Mouse (Mus musculus): Measurements from ENCODE around the gene Kpnb1. TPM values are rescaled to one million over a fixed set of nuclear protein-coding genes. Genes with fewer than 3 reads are reported as not detected.
A peak's percentile ranks its signal among the peaks of the same experiment; 100 is the strongest.

The Kpnb1 gene
- polyA plus RNA-seq, 1 experiment = 73.2 TPM

DNA sequence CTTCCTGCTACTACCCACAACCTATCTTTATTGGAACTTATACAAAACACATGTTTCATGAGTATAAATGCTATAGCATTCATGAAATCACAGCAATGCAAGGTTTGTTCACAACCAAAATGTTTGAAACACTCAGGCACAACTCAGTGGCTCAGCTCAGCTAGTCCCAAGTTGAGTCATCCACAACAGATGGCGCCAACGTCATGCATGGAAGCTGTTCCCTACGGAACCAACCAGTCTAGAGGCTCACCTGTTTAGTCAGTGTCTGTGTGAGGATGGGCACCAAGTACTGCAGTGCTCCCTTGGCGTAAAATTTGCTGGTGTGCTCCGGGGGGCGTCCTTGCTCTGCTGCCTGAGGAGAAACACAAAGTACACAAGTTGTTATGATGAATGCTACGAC lies 12.2 kb downstream of the Kpnb1 start:
- TF ChIP-seq CTCF (IDR thresholded peaks at IDR 0.05; ENCODE audit: extremely low read depth, insufficient read depth, low read length) (no peak), POLR2A (IDR thresholded peaks at IDR 0.05; ENCODE audit: extremely low read depth, insufficient read depth, low read length) (no peak)
- Histone ChIP-seq H3K4me1 (ENCODE audit: control insufficient read depth, insufficient read depth, low read length) (no peaks in the 10 kb centered on the region; the same call in 1 of the 2 replicates), H3K27ac (ENCODE audit: insufficient read depth, low read length) (no peak overlapping the region), H3K4me3 (ENCODE audit: insufficient read depth, low read length) (no peak overlapping the region)

- Histone ChIP-seq H3K4me3 (ENCODE audit: insufficient read depth, low read length) (no peak overlapping the region), H3K27ac (ENCODE audit: insufficient read depth, low read length) (no peak overlapping the region), H3K4me1 (ENCODE audit: control insufficient read depth, insufficient read depth, low read length) (peaks cover 8% of the 10 kb centered on the region)
- TF ChIP-seq POLR2A (IDR thresholded peaks at IDR 0.05; ENCODE audit: extremely low read depth, insufficient read depth, low read length) = no peak
- TF ChIP-seq CTCF (IDR thresholded peaks at IDR 0.05; ENCODE audit: extremely low read depth, insufficient read depth, low read length) = no peak
Observed at GRCm38 (mm10) chr11:97160341-97160740, 27.3 kb downstream of the Kpnb1 start.

GRCm38 (mm10) chr11:97156999-97157398 lies 30.7 kb downstream of the Kpnb1 start:
- H3K4me3 ChIP-seq (ENCODE audit: insufficient read depth, low read length) = no peak overlapping the region
- TF ChIP-seq POLR2A (IDR thresholded peaks at IDR 0.05; ENCODE audit: extremely low read depth, insufficient read depth, low read length) = no peak
- no peak for TF ChIP-seq CTCF (IDR thresholded peaks at IDR 0.05; ENCODE audit: extremely low read depth, insufficient read depth, low read length)
- no peak overlapping the region for H3K27ac ChIP-seq (ENCODE audit: insufficient read depth, low read length)
- H3K4me1 ChIP-seq (ENCODE audit: control insufficient read depth, insufficient read depth, low read length) = peaks cover 10% of the 10 kb centered on the region

- Histone ChIP-seq H3K27ac (ENCODE audit: insufficient read depth, low read length) (no peak overlapping the region), H3K4me1 (ENCODE audit: control insufficient read depth, insufficient read depth, low read length) (peaks cover 5% of the 10 kb centered on the region), H3K4me3 (ENCODE audit: insufficient read depth, low read length) (peak overlapping the region; percentile 84; the same call in 1 of the 2 replicates)
- TF ChIP-seq CTCF (IDR thresholded peaks at IDR 0.05; ENCODE audit: extremely low read depth, insufficient read depth, low read length) (no peak), POLR2A (IDR thresholded peaks at IDR 0.05; ENCODE audit: extremely low read depth, insufficient read depth, low read length) (no peak)
Observed at GRCm38 (mm10) chr11:97152662-97153287, 34.9 kb downstream of the Kpnb1 start.

- Histone ChIP-seq H3K27ac (ENCODE audit: insufficient read depth, low read length) (0 out of 2 replicates have a peak overlapping the region, but pooled peaks have one; percentile 13), H3K4me3 (ENCODE audit: insufficient read depth, low read length) (peak overlapping the region; percentile 84; the same call in 1 of the 2 replicates), H3K4me1 (ENCODE audit: control insufficient read depth, insufficient read depth, low read length) (peaks cover 5% of the 10 kb centered on the region)
- TF ChIP-seq POLR2A (IDR thresholded peaks at IDR 0.05; ENCODE audit: extremely low read depth, insufficient read depth, low read length) (no peak), CTCF (IDR thresholded peaks at IDR 0.05; ENCODE audit: extremely low read depth, insufficient read depth, low read length) (no peak)
Observed at GRCm38 (mm10) chr11:97152023-97152426, 35.7 kb downstream of the Kpnb1 start.

DNA sequence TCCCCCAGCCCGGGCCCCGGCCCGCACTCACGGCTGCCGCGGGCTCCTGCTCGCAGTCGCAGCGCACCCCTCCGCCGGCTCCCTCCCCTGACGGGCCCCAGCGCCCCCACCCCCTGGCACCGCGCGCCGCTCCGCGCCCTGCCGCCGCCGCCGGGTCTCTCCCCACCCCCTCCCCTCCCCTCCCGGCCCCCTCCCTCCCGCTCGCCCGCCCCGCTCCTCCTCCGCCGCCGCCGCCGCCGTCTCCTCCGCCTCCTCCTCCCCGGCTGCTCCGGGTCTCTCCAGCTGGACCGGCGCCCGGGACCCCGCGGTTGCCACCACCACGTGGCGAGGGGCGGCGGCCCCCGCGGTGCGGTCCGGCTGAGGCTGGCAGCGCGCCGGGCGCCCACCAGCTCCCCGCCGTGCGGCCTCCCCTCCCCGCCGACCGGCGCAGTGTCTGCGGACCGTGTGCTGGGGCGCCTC lies 36.3 kb downstream of the Kpnb1 start, which contains the start of gene Tbkbp1:
Gene Tbkbp1 (minus strand): TSS at position 153 of the 459 bp plus-strand sequence.
- Histone ChIP-seq H3K4me1 (ENCODE audit: control insufficient read depth, insufficient read depth, low read length) (peaks cover 5% of the 10 kb centered on the region), H3K4me3 (ENCODE audit: insufficient read depth, low read length) (peak within 1 kb of the TSS; percentile 84), H3K27ac (ENCODE audit: insufficient read depth, low read length) (peak within 1 kb of the TSS; percentile 75)
- TF ChIP-seq POLR2A (IDR thresholded peaks at IDR 0.05; ENCODE audit: extremely low read depth, insufficient read depth, low read length) = no peak
- TF ChIP-seq CTCF (IDR thresholded peaks at IDR 0.05; ENCODE audit: extremely low read depth, insufficient read depth, low read length) = no peak

GRCm38 (mm10) chr11:97150411-97151330 lies 37.0 kb downstream of the Kpnb1 start:
- Histone ChIP-seq H3K27ac (ENCODE audit: insufficient read depth, low read length) (peak overlapping the region; percentile 75), H3K4me3 (ENCODE audit: insufficient read depth, low read length) (peak overlapping the region; percentile 84), H3K4me1 (ENCODE audit: control insufficient read depth, insufficient read depth, low read length) (peaks cover 5% of the 10 kb centered on the region)
- TF ChIP-seq CTCF (IDR thresholded peaks at IDR 0.05; ENCODE audit: extremely low read depth, insufficient read depth, low read length) = no peak
- TF ChIP-seq POLR2A (IDR thresholded peaks at IDR 0.05; ENCODE audit: extremely low read depth, insufficient read depth, low read length) = peak; percentile 63; the same call in 1 of the 2 replicates

- TF ChIP-seq CTCF (IDR thresholded peaks at IDR 0.05; ENCODE audit: extremely low read depth, insufficient read depth, low read length) (no peak), POLR2A (IDR thresholded peaks at IDR 0.05; ENCODE audit: extremely low read depth, insufficient read depth, low read length) (no peak)
Observed at GRCm38 (mm10) chr11:97149995-97150410, 37.7 kb downstream of the Kpnb1 start.

DNA sequence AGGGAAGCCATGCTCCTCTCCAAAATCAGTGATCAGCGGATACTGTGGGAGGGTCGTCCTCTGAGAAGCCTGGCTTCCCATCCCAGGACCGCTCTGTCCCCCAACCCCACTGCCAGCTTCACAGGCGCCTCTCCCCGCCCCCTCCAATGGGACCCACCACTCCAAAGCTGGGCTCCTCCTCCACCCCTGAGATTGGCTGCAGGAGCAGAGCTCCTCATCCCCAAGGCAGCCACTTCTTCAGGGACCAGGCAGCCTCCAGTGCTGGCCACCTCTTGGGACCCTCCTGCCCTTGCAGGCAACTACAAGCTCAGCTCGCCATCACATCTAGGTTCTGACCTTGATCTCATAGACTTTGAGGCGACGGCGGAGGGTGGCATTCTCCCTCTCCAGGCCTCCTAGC lies 38.7 kb downstream of the Kpnb1 start:
- Histone ChIP-seq H3K4me3 (ENCODE audit: insufficient read depth, low read length) (no peak overlapping the region; the same call in 1 of the 2 replicates), H3K4me1 (ENCODE audit: control insufficient read depth, insufficient read depth, low read length) (peaks cover 5% of the 10 kb centered on the region), H3K27ac (ENCODE audit: insufficient read depth, low read length) (no peak overlapping the region)
- TF ChIP-seq POLR2A (IDR thresholded peaks at IDR 0.05; ENCODE audit: extremely low read depth, insufficient read depth, low read length) = no peak
- no peak for TF ChIP-seq CTCF (IDR thresholded peaks at IDR 0.05; ENCODE audit: extremely low read depth, insufficient read depth, low read length)

More at GRCm38 (mm10) chr11:97149995-97150410, 37.7 kb downstream of the Kpnb1 start:
- Histone ChIP-seq H3K4me1 (ENCODE audit: control insufficient read depth, insufficient read depth, low read length) (peaks cover 5% of the 10 kb centered on the region), H3K27ac (ENCODE audit: insufficient read depth, low read length) (peak overlapping the region; percentile 75), H3K4me3 (ENCODE audit: insufficient read depth, low read length) (peak overlapping the region; percentile 84)
